Mouse (Mus musculus): Measurements from ENCODE around the gene Prkce. TPM values are rescaled to one million over a fixed set of nuclear protein-coding genes. Genes with fewer than 3 reads are reported as not detected.

The Prkce gene
- total RNA-seq, 2 experiments from 2014 or later, result 0.34 to 2.7 TPM

GRCm38 (mm10) chr17:86383699-86384572 lies 216.4 kb downstream of the Prkce start:
- ATAC-seq (replicated peaks; ENCODE audit: low FRiP score, poor library complexity, severe bottlenecking), result no peak

GRCm38 (mm10) chr17:86392475-86392874 lies 224.9 kb downstream of the Prkce start:
- no peak for ATAC-seq (replicated peaks; ENCODE audit: low FRiP score, poor library complexity, severe bottlenecking)

- ATAC-seq (replicated peaks; ENCODE audit: low FRiP score, poor library complexity, severe bottlenecking), result no peak
These were observed 225.6 kb downstream of the Prkce start for GRCm38 (mm10) chr17:86393191-86393590.

GRCm38 (mm10) chr17:86397097-86397496 lies 229.5 kb downstream of the Prkce start:
- ATAC-seq (replicated peaks; ENCODE audit: low FRiP score, poor library complexity, severe bottlenecking), result no peak

GRCm38 (mm10) chr17:86397647-86398046 lies 230.1 kb downstream of the Prkce start:
- ATAC-seq (replicated peaks; ENCODE audit: low FRiP score, poor library complexity, severe bottlenecking), result no peak

DNA sequence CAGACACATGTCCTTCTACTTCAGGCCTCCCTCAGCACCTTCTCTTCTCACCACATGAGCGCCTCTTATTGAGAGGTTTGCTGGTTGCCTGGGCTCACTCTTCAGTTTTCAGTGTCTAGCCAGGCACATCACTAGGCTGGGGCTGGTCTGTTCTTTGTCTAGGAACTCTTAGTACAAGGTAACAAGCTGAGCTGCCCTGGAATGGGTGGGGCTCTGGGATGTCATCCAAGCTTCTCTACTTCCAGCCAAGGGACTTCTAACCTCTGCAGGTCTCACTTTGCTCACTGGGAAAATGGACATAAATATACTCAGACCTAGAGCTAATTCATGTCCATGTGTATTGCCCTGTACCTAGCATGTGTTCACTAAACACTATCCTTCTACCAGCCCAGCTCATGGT lies 230.6 kb downstream of the Prkce start:
- no peak for ATAC-seq (replicated peaks; ENCODE audit: low FRiP score, poor library complexity, severe bottlenecking)

- ATAC-seq (replicated peaks; ENCODE audit: low FRiP score, poor library complexity, severe bottlenecking), result no peak
These were observed 232.4 kb downstream of the Prkce start for GRCm38 (mm10) chr17:86400032-86400431.

GRCm38 (mm10) chr17:86404795-86405501 lies 237.4 kb downstream of the Prkce start:
- ATAC-seq (replicated peaks; ENCODE audit: low FRiP score, poor library complexity, severe bottlenecking), result no peak

DNA sequence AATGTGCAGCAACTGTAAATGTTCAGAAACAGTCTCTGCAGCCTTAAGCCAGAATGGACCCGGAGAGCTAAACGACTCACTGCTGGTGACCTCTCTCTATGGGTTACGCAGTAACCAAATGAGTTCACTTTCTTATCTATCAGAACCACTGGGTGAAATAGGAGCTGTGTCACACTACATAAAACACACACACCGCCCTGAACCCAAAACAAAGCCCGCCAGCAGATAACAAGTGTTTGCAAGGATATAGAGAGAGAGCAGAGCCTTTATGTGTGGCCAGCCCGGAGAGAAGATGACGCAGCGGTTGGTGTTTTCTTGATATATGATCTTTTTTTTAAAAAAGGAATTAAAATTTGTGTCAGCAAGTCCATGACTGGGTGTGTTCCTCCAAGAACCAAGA lies 238.1 kb downstream of the Prkce start:
- ATAC-seq (replicated peaks; ENCODE audit: low FRiP score, poor library complexity, severe bottlenecking), result no peak

DNA sequence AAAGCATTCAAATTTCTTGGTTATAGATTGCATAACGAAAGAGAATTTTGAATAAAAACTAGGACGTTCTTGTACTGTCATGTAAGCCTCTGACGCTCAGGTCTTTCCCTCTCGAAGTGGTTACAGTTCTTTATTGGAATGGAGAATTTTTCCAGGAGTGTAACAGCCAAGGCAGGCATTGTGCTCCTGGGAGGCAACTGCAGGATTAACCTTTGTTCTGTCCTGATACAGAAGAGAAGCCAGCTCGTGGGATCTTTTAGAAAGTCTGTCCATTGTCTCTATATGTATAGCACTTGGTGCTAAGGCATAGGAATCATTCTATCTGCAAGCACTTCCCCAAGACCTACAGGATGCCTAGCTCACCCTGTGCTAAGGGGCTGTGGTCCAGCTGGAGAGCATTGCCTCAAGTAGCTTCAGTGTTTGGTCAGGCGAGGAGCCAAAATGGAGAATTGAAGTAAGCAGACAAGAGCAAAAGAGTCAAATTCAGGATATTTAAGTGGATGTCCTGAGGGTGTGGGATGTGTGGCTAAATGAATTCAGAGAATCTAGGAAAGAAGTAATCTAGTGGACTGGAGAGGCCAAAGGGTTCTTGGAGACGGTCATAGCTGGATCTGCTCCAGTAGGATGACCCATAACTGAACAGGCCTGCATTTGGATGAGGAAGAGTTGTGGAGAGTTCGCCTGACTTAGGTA lies 240.5 kb downstream of the Prkce start:
- ATAC-seq (replicated peaks; ENCODE audit: low FRiP score, poor library complexity, severe bottlenecking), result no peak

DNA sequence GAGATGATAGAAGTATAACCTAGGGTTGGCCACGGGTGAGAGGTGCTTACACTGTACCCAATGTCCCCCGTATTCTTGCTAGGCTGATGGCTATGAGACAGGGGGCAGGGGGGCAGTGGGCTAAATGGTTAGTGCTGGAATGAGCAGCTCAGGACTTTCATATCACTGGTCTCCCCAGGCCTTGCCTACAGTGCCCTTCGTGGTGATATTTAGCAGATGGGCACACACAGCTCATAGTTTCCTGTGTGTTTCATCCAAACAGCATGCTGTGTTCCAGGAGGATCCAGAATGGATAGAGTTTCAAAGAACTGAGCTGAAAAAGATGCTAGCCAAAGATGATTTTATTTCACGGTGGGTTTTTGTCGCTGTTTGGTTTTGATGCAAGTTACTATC lies 241.0 kb downstream of the Prkce start:
- ATAC-seq (replicated peaks; ENCODE audit: low FRiP score, poor library complexity, severe bottlenecking), result no peak

DNA sequence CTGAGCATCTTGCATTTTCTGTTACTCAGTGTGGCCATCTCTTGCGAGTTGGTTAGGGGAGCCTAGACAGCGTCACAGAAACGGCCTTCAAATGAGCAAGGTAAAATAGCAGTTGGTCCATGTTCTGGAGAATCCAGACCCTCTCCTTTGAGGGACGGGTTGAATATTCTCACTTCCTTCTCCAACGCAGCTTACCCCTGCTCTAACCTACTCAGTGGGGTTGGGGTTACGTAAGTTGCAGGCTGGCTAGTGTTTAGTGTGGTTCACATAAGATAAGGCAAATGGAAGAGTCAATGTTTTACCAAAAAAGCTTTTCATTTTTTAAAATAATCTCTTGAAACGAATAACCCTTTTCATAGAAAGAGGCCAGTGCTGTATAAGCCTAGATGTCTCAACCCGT lies 241.9 kb downstream of the Prkce start:
- ATAC-seq (replicated peaks; ENCODE audit: low FRiP score, poor library complexity, severe bottlenecking), result no peak

DNA sequence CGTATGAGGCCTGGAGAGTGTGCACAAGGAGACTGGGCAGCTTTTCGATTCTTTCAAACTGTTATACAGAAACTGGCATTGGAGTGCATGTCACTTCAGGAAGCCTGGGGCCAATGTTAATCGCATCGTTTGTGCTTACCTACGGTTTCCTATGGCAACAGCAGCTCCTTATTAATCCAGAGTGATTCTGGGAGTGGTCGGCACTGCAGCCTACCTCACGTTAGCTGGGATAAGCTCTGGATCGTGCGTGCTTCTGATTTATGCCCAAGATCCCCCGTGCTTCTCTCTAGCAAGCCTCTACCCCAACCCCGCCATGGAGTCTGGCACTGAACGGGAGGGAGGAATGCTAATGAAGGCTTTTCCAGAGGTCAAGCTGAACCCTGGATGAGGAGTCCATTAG lies 242.9 kb downstream of the Prkce start:
- no peak for ATAC-seq (replicated peaks; ENCODE audit: low FRiP score, poor library complexity, severe bottlenecking)

- no peak for ATAC-seq (replicated peaks; ENCODE audit: low FRiP score, poor library complexity, severe bottlenecking)
These were observed 244.6 kb downstream of the Prkce start for GRCm38 (mm10) chr17:86412141-86412540.

DNA sequence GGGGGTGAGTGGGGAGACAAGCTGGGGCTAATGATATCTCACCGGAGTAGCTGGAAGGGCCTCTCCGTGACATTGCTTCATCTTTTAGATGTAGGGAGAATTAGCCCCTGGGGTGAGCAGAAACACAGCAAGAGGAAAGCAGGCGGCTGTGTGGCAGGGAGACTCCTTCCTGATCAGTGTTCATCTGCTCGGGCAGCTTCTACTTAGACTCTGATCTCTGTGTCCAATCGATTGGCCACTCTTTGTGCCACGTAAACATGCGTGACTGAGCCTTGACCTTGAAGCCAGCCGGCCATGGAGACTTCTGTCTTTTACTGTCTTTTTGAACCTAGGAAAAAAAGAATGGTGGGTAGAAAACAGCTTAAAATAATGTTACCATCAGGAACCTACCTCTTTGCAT lies 247.0 kb downstream of the Prkce start:
- ATAC-seq (replicated peaks; ENCODE audit: low FRiP score, poor library complexity, severe bottlenecking), result no peak

DNA sequence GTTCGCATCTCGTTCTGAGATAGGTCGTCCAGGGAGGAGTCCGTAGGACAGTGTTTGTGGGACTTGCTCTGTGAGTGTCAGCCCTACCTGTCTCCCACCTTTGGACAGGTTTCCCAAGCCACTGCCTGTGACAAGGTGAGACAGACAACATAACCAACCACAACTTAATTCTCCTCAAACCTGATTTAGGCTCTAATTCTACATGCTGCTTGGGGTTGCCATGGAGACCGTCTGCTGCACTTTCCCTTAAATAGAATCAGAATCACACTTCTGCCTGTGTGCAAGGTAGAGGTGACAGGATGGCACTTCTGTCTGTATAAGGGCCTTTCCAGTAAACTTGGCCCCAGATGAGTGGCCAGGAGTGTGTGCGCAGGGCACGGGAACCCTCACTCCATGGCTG lies 248.4 kb downstream of the Prkce start:
- ATAC-seq (replicated peaks; ENCODE audit: low FRiP score, poor library complexity, severe bottlenecking), result no peak

DNA sequence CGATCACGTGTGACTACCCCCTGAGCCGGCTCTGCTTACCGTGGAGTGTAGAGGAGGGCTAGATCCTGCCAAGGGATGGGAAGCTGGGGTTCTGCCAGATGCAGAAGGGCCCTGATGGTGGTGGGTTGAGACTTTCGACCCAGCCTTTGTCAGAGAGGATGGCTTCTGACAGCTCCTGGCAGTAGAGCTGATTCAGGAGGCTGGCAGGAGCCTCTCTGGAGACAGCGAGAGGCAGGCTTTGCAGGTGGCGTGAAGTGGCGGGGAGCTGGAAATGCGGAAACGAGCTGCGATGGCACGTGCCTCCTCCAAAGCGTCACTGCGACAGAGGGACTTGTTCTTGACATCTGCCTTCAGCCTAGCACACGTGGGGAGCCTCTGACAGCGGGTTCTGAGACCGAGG lies 250.7 kb downstream of the Prkce start:
- no peak for ATAC-seq (replicated peaks; ENCODE audit: low FRiP score, poor library complexity, severe bottlenecking)

- ATAC-seq (replicated peaks; ENCODE audit: low FRiP score, poor library complexity, severe bottlenecking), result no peak
These were observed 251.6 kb downstream of the Prkce start for GRCm38 (mm10) chr17:86419199-86419598.

- no peak for ATAC-seq (replicated peaks; ENCODE audit: low FRiP score, poor library complexity, severe bottlenecking)
These were observed 253.2 kb downstream of the Prkce start for GRCm38 (mm10) chr17:86420646-86421338.

DNA sequence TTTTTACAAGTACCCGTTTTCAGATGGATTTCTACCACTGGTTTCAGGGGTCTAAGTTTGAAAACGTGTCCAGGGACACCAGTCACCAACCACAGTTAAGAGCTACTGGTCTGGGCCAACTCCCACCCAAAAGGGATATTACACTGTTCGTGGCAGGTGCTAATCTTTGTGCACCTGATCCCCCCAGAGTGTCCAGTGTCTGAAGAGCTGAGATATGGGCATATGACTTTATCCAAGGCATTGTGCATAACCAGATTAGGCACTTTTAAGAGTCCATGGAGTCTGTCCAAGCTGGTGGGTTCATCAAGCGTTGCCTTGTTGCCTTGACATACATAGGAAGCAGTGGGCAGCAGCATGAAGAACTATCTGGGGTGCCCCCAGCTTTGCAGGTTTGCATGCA lies 254.4 kb downstream of the Prkce start:
- ATAC-seq (replicated peaks; ENCODE audit: low FRiP score, poor library complexity, severe bottlenecking), result no peak
